In the genomic region with DNA sequence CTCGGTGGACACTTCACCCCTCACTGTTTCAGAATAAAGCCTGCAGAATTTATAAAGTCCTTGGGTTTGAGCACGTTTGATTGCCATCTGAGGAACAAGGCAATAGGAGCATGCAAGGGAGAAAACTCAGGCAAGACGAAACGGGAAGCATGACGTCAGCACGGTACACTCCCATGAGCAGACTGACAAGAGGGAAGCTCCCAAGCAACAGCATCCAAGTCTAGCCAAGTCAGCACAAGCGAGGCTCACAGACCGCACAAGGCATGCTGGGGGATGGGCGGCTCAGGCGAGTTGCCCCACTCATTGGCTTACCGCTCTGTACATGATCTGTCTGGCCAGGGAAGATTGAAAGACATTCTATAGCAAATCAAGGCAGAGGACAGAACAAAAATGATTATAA, we compare ENCODE assay signal across 10 mouse cellular contexts. TPM values are rescaled to one million over a fixed set of nuclear protein-coding genes. Genes with fewer than 3 reads are reported as not detected.
A peak's percentile ranks its signal among the peaks of the same experiment; 100 is the strongest.
DNase-seq lines count a peak whose midpoint lies in the region; ATAC-seq and TF ChIP-seq lines count a peak whose summit lies in the region.
"Had no signal": no experiment of that assay in that cellular context is flagged by ENCODE, and none has a peak within 500 bp of the region (broad histone marks: within the 10 kb centered on the region; RNA-seq: fewer than 3 reads in every experiment).

No protein-coding gene starts in this region.

- TF ChIP-seq POLR2A in bone marrow macrophage, adult 2 months (IDR thresholded peaks at IDR 0.05; ENCODE audit: borderline replicate concordance, low read depth, low read length): no peak

- peak overlapping the region; percentile 73 for H3K27ac ChIP-seq in bone marrow macrophage, adult 2 months (ENCODE audit: insufficient read depth, low read depth, low read length)
- H3K27ac ChIP-seq: lung, embryonic 15.5 days had no signal

- peaks cover 19% of the 10 kb centered on the region for H3K4me1 ChIP-seq in bone marrow macrophage, adult 2 months (ENCODE audit: control insufficient read depth, insufficient read depth, low read length)
- H3K4me1 ChIP-seq: lung, embryonic 15.5 days had no signal

- intact Hi-C loops in left cerebral cortex, postnatal 25 days (cut with DNase I): no loop called here
- intact Hi-C loops in left cerebral cortex, postnatal 36 days (cut with DNase I): no loop called here

- H3K4me3 ChIP-seq in bone marrow macrophage, adult 2 months (ENCODE audit: insufficient read depth, low read length): no peak overlapping the region
- H3K4me3 ChIP-seq: lung, embryonic 15.5 days; myocyte had no signal

- peak; percentile 36 to 62 for DNase-seq in left cerebral cortex, postnatal 25 days (ENCODE audit: low spot score in 2 of 2)
- DNase-seq in left cerebral cortex, postnatal 36 days (ENCODE audit: low spot score in 2 of 2): no peak
- DNase-seq in heart, adult 9 months (ENCODE audit: low spot score in 2 of 2): peak; percentile 48 to 59
- peak; percentile 28 to 34 for DNase-seq in lung, postnatal 4 days
- DNase-seq: cerebellum, adult 9-11 months had no signal

- no peak for TF ChIP-seq CTCF in bone marrow macrophage, adult 2 months (IDR thresholded peaks at IDR 0.05; ENCODE audit: low read depth, low read length)

- no peak for ATAC-seq in cerebellum, adult (ENCODE audit: insufficient number of reproducible peaks, low FRiP score, low TSS enrichment)
- no peak for ATAC-seq in granulocyte monocyte progenitor cell, adult 5-6 weeks (replicated peaks; ENCODE audit: poor library complexity, severe bottlenecking)

RNA-seq across cellular contexts. Expression of a gene that starts 14.0 kb away (rescaled TPM):
- total RNA-seq in left cerebral cortex, postnatal 25 days (2021): 10 to 100 TPM; 14.8 to 16.3 TPM
- total RNA-seq in left cerebral cortex, postnatal 36 days (2021): 10 to 100 TPM; 13.6 to 14.8 TPM
- polyA plus RNA-seq in bone marrow macrophage, adult 2 months (2012; ENCODE audit: insufficient read depth, insufficient read length, missing spikeins): 30.5 and 37.8 TPM in 2 replicates
- total RNA-seq in granulocyte monocyte progenitor cell, adult 5-6 weeks (2014; fragmentation: Nextera tagmentation): 39.6 and 50.4 TPM in 2 replicates
- total RNA-seq in granulocyte monocyte progenitor cell, adult 5-6 weeks (2017): 38.6 and 40.5 TPM in 2 replicates

RNA-seq across cellular contexts. Expression of a gene that starts 50.1 kb away (rescaled TPM):
- 10 to 100 TPM; 40.6 to 48.6 TPM for total RNA-seq in left cerebral cortex, postnatal 25 days (2021)
- total RNA-seq in left cerebral cortex, postnatal 36 days (2021): 10 to 100 TPM; 43.5 to 52.4 TPM
- polyA plus RNA-seq in bone marrow macrophage, adult 2 months (2012; ENCODE audit: insufficient read depth, insufficient read length, missing spikeins): 83.3 and 91.7 TPM in 2 replicates
- total RNA-seq in granulocyte monocyte progenitor cell, adult 5-6 weeks (2014; fragmentation: Nextera tagmentation): 28.2 and 36.4 TPM in 2 replicates
- total RNA-seq in granulocyte monocyte progenitor cell, adult 5-6 weeks (2017): 42.3 and 45.7 TPM in 2 replicates

RNA-seq across cellular contexts. Expression of a gene that starts 59.7 kb away (rescaled TPM):
- total RNA-seq in left cerebral cortex, postnatal 25 days (2021): 100 to 1,000 TPM; 105 to 110 TPM
- total RNA-seq in left cerebral cortex, postnatal 36 days (2021): 10 to 100 TPM; 97.4 to 99.5 TPM
- 20.3 and 20.8 TPM in 2 replicates for polyA plus RNA-seq in bone marrow macrophage, adult 2 months (2012; ENCODE audit: insufficient read depth, insufficient read length, missing spikeins)
- 61.1 and 70.8 TPM in 2 replicates for total RNA-seq in granulocyte monocyte progenitor cell, adult 5-6 weeks (2014; fragmentation: Nextera tagmentation)
- total RNA-seq in granulocyte monocyte progenitor cell, adult 5-6 weeks (2017): 75.0 and 81.3 TPM in 2 replicates

Comparison
In these comparisons a context has a peak if more than half of its experiments do, and no peak if none do; other contexts are left out.
1. DNase-seq: peak in left cerebral cortex, postnatal 25 days (2 of 2), heart, adult 9 months (2 of 2) and lung, postnatal 4 days (2 of 2); none in left cerebral cortex, postnatal 36 days (0 of 2).